Mouse (Mus musculus) cerebellum, adult 9-11 months (tissue): ENCODE measurements around the gene Glyat.

ENCODE experiments used
- DNase-seq: peaks from one replicate; pipeline ENCODE4 v3.0.0; 2022

Glyat gene

DNA sequence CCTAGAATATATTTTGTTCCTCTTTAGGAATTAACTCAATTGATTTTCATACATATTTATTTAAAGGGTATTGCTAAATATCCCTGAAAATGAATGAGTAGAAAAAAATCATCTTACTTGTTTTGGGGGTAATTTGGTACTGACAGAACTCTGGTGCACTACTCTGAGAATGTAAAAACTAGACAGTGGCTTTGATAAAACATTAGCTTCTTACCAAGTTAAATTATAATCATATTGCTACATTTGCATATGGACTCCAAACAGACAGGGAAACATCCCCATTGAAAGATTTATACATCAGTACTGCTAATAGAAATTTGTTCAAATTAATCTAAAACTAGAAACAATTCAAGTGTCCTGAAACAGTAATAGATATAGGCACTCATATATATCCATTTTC, 52.1 kb downstream of the Glyat start:
- no peak for DNase-seq

GRCm38 (mm10) chr19:12695590-12695989, 62.5 kb downstream of the Glyat start, which contains the start of gene Keg1:
TSS of gene Keg1 (plus strand) at chr19:12695786.
- no peak for DNase-seq

- no peak for DNase-seq
These were observed 63.1 kb downstream of the Glyat start for GRCm38 (mm10) chr19:12696221-12696620.
